15 mouse cellular contexts compared by ENCODE assay signal in the genomic region with DNA sequence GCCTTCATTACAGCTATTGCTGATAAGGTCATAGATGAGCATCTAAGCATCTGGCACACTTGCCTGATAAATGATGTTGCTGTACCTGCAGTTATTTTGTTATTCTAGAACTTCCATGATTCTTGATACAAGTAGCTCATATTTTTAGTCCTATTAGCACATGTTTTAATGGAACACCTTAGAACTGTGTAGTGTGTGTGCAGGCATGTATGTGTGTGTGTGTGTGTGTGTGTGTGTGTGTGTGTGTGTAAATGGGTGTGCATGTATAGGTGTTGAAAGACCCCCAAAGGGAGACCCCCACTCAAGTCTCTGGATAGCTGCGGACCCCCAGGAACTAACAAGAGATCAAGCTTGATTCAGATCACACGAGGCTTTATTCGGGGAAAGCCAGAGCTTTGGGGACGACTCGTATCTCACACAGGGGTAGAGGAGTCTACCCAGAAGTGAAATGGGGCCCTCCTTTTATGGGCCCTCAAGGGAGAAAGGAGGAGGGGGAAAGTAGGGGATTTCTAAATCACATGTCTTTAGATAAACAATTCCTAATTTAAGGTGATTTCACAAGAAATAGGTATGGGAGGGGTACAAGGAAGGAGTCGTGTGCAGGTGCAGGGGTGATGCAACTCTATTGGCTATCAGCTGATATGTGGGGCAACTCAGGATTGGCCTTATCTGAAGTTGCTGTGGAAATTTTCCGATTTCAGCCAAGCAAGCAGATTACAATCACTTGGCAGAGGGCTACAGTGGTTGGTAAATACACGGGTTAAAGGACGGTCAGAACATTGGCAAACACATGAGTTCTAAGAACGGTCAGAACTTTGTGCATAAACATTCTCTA.
A peak's percentile ranks its signal among the peaks of the same experiment; 100 is the strongest.
DNase-seq lines count a peak whose midpoint lies in the region; ATAC-seq lines count a peak whose summit lies in the region.
"Had no signal": no experiment of that assay in that cellular context is flagged by ENCODE, and none has a peak within 500 bp of the region (broad histone marks: within the 10 kb centered on the region; RNA-seq: fewer than 3 reads in every experiment).

No protein-coding gene starts in this region.

- ATAC-seq in kidney, embryonic 15.5 days (replicated peaks; ENCODE audit: low FRiP score): no peak
- peak; percentile 95 for ATAC-seq in intestine, embryonic 15.5 days
- peak; percentile 78 for ATAC-seq in liver, embryonic 12.5 days

- no peaks in the 10 kb centered on the region for H3K4me1 ChIP-seq in kidney, embryonic 15.5 days
- H3K4me1 ChIP-seq in intestine, embryonic 15.5 days (replicated peaks): no peaks in the 10 kb centered on the region
- no peaks in the 10 kb centered on the region for H3K4me1 ChIP-seq in liver, embryonic 12.5 days
- H3K4me1 ChIP-seq: neural tube, embryonic 13.5 days had no signal

- H3K36me3 ChIP-seq in kidney, embryonic 15.5 days: no peaks in the 10 kb centered on the region
- no peaks in the 10 kb centered on the region for H3K36me3 ChIP-seq in intestine, embryonic 15.5 days
- H3K36me3 ChIP-seq in liver, embryonic 12.5 days: no peaks in the 10 kb centered on the region
- H3K36me3 ChIP-seq: neural tube, embryonic 13.5 days had no signal

- no peak overlapping the region for H3K9ac ChIP-seq in kidney, embryonic 15.5 days
- H3K9ac ChIP-seq in intestine, embryonic 15.5 days: no peak overlapping the region
- no peak overlapping the region for H3K9ac ChIP-seq in liver, embryonic 12.5 days
- H3K9ac ChIP-seq: lung, embryonic 14.5 days; neural tube, embryonic 13.5 days had no signal

- H3K27ac ChIP-seq in kidney, embryonic 15.5 days: no peak overlapping the region
- H3K27ac ChIP-seq in intestine, embryonic 15.5 days: no peak overlapping the region
- no peak overlapping the region for H3K27ac ChIP-seq in liver, embryonic 12.5 days
- H3K27ac ChIP-seq: kidney, postnatal 0 days; neural tube, embryonic 13.5 days had no signal

- WGBS in kidney, embryonic 15.5 days: 90% methylated on average over 10 of the region's 10 CpGs
- WGBS in intestine, embryonic 15.5 days: 69% methylated on average over 10 of the region's 10 CpGs
- 69% methylated on average over 10 of the region's 10 CpGs for whole genome bisulfite sequencing in liver, embryonic 12.5 days (ENCODE audit: insufficient replicate concordance)

- no peaks in the 10 kb centered on the region for H3K9me3 ChIP-seq in kidney, embryonic 15.5 days (replicated peaks)
- no peaks in the 10 kb centered on the region for H3K9me3 ChIP-seq in intestine, embryonic 15.5 days
- no peaks in the 10 kb centered on the region for H3K9me3 ChIP-seq in liver, embryonic 12.5 days (replicated peaks)
- H3K9me3 ChIP-seq: neural tube, embryonic 13.5 days had no signal

- no peaks in the 10 kb centered on the region for H3K27me3 ChIP-seq in kidney, embryonic 15.5 days
- H3K27me3 ChIP-seq in intestine, embryonic 15.5 days (replicated peaks): no peaks in the 10 kb centered on the region
- no peaks in the 10 kb centered on the region for H3K27me3 ChIP-seq in liver, embryonic 12.5 days (replicated peaks)
- H3K27me3 ChIP-seq: neural tube, embryonic 13.5 days had no signal

- DNase-seq in kidney, adult 8-10 months: peak; percentile 44 to 73
- DNase-seq in lung, postnatal 4 days: peak; percentile 28 to 49
- no peak for DNase-seq in gastrocnemius, postnatal 4 days (ENCODE audit: low spot score in 2 of 2)
- no peak for DNase-seq in B cell, adult 2 months
- DNase-seq in heart, adult 9 months (ENCODE audit: low spot score in 2 of 2): no peak
- DNase-seq: cerebellum, adult 9-11 months; heart, postnatal 10 days; lung, embryonic 14.5 days; midbrain, embryonic 14.5 days; thymus, postnatal 25 days had no signal

- no peak overlapping the region for H3K4me3 ChIP-seq in kidney, embryonic 15.5 days (replicated peaks)
- H3K4me3 ChIP-seq in intestine, embryonic 15.5 days (replicated peaks): no peak overlapping the region
- no peak overlapping the region for H3K4me3 ChIP-seq in liver, embryonic 12.5 days
- H3K4me3 ChIP-seq: neural tube, embryonic 13.5 days had no signal

- no peak overlapping the region for H3K4me2 ChIP-seq in kidney, embryonic 15.5 days
- H3K4me2 ChIP-seq in intestine, embryonic 15.5 days (replicated peaks): no peak overlapping the region
- no peak overlapping the region for H3K4me2 ChIP-seq in liver, embryonic 12.5 days
- H3K4me2 ChIP-seq: lung, embryonic 14.5 days; neural tube, embryonic 13.5 days had no signal

Comparison
In these comparisons a context has a peak if more than half of its experiments do, and no peak if none do; other contexts are left out.
1. DNase-seq: peak in kidney, adult 8-10 months (2 of 2) and lung, postnatal 4 days (2 of 2); none in gastrocnemius, postnatal 4 days (0 of 2), B cell, adult 2 months (0 of 2) and heart, adult 9 months (0 of 2).